Mouse (Mus musculus): Measurements from ENCODE around the gene Spg11. TPM values are rescaled to one million over a fixed set of nuclear protein-coding genes. Genes with fewer than 3 reads are reported as not detected.
"Not testable (repeated sequence)": the region's sequence is repeated elsewhere in the genome, so short reads cannot be mapped to it uniquely, and the experiment has no call there.

Spg11 gene
- polyA plus RNA-seq, 1 experiment from 2014 or later = 9.7 TPM

DNA sequence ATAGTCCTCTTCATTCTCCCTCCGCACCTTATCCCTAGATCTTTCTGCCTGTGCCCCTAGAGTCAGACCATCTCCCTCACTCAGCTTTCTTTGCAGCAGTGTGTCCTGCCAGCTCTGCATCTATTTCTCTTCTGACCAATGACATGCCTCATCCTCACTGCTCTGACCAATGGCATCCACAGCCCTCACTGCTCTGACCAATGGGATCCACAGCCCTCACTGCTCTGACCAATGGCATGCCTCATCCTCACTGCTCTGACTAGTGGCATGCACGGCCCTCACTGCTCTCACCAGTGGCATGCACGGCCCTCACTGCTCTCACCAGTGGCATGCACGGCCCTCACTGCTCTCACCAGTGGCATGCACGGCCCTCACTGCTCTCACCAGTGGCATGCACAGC lies 20.5 kb downstream of the Spg11 start:
- H3K4me3 ChIP-seq (replicated peaks); ATAC-seq; H3K9ac ChIP-seq (replicated peaks); H3K4me2 ChIP-seq (replicated peaks); H3K4me1 ChIP-seq (replicated peaks); H3K9me3 ChIP-seq; H3K27me3 ChIP-seq; H3K27ac ChIP-seq: not testable (repeated sequence)
- peaks cover 89% of the 10 kb centered on the region for H3K36me3 ChIP-seq
- WGBS = 89% methylated on average over 5 of the region's 5 CpGs

DNA sequence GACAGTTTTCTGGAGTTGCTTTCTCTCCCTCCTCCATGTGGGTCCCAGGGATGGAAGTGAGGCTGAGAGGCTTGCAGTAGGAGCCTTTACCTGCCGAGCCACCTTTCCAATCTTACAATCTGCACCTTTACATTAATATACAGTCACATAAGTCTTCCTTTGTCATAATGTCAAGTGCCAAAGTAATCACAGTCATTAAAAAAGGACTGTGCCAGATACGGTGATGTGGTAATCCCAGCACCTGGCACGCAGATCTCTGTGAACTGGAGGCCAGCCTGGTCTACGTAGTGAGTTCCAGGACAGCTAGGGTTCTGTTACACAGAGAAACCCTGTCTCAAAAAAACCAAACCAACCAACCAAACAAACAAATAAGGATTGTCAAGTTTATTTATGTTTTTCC lies 24.3 kb downstream of the Spg11 start:
- H3K27me3 ChIP-seq = no peaks in the 10 kb centered on the region
- no peak overlapping the region for H3K27ac ChIP-seq
- no peaks in the 10 kb centered on the region for H3K9me3 ChIP-seq
- no peak overlapping the region for H3K4me2 ChIP-seq (replicated peaks)
- H3K4me1 ChIP-seq (replicated peaks) = no peaks in the 10 kb centered on the region
- WGBS = 94% methylated on average over 4 of the region's 4 CpGs
- no peak overlapping the region for H3K9ac ChIP-seq (replicated peaks)
- no peak for ATAC-seq
- H3K4me3 ChIP-seq (replicated peaks) = no peak overlapping the region
- peaks cover 93% of the 10 kb centered on the region for H3K36me3 ChIP-seq

DNA sequence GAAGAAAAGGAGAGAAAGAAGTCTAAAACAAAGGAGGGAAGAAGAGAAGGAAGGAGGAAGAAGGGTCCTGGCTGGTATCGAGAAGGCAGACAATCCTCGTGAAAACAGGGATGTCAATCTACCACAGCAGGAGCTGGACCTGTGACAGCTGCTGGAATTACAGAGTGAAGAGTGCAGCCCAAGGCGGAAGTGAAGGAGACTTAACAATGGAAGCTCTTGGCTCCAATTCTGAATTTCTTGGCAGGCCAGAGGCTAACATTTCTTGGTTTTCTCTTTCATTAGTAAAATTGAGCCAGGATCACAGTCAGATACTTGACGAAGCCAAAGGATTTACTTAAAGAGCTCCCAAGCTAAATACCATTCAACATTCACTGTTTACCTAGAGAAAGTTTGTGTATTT lies 31.7 kb downstream of the Spg11 start:
- no peak for ATAC-seq
- no peak overlapping the region for H3K4me3 ChIP-seq (replicated peaks)
- no peak overlapping the region for H3K27ac ChIP-seq
- H3K9me3 ChIP-seq = no peaks in the 10 kb centered on the region
- no peak overlapping the region for H3K4me2 ChIP-seq (replicated peaks)
- H3K4me1 ChIP-seq (replicated peaks) = no peaks in the 10 kb centered on the region
- 85% methylated on average over 4 of the region's 4 CpGs for WGBS
- H3K9ac ChIP-seq (replicated peaks) = no peak overlapping the region
- no peaks in the 10 kb centered on the region for H3K27me3 ChIP-seq
- H3K36me3 ChIP-seq = peaks cover 84% of the 10 kb centered on the region

DNA sequence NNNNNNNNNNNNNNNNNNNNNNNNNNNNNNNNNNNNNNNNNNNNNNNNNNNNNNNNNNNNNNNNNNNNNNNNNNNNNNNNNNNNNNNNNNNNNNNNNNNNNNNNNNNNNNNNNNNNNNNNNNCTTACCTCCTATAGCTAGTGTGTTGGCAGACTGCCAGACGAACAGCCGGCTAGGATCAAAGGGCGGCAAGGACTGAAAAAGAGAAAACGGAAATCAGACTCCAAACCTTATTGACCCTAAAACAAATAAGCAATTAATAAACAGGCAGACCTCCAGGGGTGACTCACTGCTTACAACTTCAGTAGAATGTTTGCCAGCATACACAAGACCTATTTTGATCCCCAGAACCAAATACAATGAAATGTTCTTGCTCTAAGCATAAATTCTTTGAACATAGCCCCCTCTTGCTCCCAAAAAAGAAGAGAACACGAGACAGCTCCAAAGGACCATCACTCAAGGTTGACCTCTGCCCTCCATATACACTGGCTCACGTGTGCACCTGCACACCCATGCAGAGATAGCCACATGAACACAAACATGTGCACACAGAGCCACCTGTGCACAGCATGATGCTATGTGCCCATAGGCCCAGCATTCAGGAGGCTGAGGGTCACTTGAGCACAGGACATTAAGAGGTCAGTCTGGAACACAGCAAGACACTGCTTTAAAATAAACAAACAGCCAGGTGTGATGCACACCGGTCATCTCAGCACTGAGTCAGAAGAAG lies 36.3 kb downstream of the Spg11 start:
- Histone ChIP-seq H3K36me3 (peaks cover 74% of the 10 kb centered on the region), H3K4me1 (replicated peaks) (no peaks in the 10 kb centered on the region), H3K9ac (replicated peaks) (no peak overlapping the region), H3K27ac (no peak overlapping the region), H3K4me3 (replicated peaks) (no peak overlapping the region), H3K9me3 (no peaks in the 10 kb centered on the region), H3K4me2 (replicated peaks) (no peak overlapping the region), H3K27me3 (no peaks in the 10 kb centered on the region)
- ATAC-seq = no peak
- WGBS = 63% methylated on average over 7 of the region's 7 CpGs

DNA sequence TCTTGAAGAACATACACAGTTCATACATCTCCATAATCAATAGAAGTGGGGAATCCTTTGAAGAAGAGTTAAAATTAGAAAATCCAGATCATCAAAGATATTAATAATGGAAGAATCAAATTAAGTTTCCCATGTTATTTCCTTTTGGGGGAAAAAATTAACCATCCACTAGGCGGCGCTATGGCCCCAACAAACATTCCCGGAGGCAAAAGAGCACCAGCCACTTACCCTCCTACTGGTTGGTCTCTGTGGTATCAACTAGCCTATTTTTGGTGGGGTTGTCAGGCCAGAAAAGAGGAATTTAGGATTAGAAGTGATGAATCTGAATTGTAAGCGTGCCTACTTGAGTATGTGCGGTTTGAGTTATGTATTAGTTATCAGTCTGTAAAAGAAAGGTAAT lies 48.3 kb downstream of the Spg11 start:
- Histone ChIP-seq H3K27me3 (no peaks in the 10 kb centered on the region), H3K4me1 (replicated peaks) (no peaks in the 10 kb centered on the region), H3K9me3 (no peaks in the 10 kb centered on the region), H3K9ac (replicated peaks) (no peak overlapping the region), H3K4me2 (replicated peaks) (no peak overlapping the region), H3K36me3 (peaks cover 59% of the 10 kb centered on the region), H3K27ac (no peak overlapping the region), H3K4me3 (replicated peaks) (no peak overlapping the region)
- ATAC-seq = no peak
- 33% methylated on average over 5 of the region's 5 CpGs for WGBS

DNA sequence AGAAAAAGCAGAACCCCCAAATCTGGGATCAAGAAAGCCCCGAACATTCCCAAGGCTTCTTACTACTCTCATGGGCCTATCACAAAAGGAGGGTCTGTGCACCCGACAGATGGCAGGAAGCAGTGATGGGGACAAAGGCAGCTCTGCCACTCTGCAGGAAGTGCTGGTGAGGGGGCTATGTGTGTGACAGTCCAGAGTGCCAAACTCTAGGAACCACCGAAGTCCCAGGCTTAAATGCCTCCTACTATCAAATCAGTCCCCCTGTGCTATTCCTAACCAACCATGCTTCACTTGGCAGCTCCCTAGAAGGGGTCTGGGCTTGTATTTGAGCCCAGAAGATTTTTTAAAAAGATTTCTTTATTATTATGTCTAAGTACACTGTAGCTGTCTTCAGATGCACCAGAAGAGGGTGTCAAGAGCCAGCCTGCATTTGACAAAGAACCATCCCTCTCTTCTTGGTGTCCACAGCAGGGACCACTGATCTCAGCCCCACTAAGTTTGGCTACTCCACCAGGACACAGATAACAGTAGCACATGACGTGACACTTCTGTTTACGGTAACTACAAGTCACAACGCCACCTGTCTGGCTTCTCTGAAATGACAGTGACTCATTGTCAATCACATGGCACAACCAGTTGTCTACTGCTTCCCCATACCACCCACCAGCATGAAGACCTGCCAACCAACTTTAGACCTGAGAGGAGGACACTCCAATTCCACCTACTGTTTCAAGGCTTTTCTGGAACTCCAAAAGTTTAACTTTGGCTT lies 48.9 kb downstream of the Spg11 start:
- Histone ChIP-seq H3K4me2 (replicated peaks) (no peak overlapping the region), H3K27ac (no peak overlapping the region), H3K9ac (replicated peaks) (no peak overlapping the region), H3K36me3 (peaks cover 60% of the 10 kb centered on the region), H3K4me3 (replicated peaks) (no peak overlapping the region), H3K9me3 (no peaks in the 10 kb centered on the region), H3K4me1 (replicated peaks) (no peaks in the 10 kb centered on the region), H3K27me3 (no peaks in the 10 kb centered on the region)
- ATAC-seq = no peak
- 87% methylated on average over 6 of the region's 6 CpGs for WGBS

DNA sequence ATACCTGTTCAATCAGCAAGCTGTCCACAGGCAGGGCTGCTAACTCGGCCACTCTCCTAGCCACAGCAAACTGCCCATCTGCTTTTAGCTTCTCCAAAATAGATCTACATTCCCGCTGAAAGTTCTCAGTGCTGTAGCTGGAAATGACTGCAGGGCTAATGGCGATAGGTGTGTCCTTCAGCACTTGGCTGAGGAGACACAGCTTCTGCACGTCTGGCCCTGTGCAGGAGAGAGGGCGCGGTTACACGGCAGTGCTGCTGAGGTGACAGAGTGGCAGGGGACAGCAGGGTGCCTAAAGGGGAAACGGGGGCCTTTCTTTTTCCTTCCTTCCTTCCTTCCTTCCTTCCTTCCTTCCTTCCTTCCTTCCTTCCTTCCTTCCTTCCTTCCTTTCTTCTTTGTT lies 51.9 kb downstream of the Spg11 start:
- no peaks in the 10 kb centered on the region for H3K9me3 ChIP-seq
- ATAC-seq = no peak
- no peaks in the 10 kb centered on the region for H3K27me3 ChIP-seq

DNA sequence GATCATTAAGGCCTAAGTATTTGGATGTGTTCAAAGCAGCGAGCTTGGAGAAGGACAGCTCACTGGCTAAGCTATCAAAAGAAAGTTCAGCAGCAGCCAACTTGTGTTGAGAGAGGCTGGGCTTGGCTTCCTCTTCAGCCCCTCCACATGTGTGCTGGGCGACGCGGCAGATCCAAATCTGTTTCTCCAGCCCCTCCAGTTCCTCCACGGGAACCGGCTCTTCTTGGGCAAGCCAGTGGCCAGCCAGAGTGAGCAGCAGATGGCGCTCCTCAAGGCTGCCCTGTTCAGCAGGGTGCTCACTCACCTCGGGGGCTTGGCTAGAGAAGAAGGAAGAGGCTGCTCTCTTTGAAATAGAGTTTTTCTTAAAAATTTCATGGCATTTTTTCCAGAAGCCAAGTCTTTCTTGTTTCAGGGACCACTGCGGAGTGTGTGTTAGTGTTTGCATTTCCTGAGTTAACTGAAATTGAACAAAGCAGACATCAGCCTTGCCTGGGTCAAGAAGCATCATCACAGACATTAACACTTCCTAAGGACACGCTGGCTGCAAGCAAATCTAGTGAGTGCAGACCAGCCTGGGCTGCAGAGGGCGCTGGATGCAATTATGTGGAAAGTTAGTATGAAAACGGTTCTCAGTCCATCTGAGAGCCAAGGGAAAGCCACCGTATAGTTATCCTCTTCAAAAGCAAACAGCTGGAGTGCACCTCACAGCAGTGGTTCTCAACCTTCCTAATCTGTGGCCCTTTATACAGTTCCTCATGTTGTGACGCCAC lies 52.8 kb downstream of the Spg11 start:
- no peak overlapping the region for H3K4me3 ChIP-seq (replicated peaks)
- no peaks in the 10 kb centered on the region for H3K4me1 ChIP-seq (replicated peaks)
- H3K9ac ChIP-seq (replicated peaks) = no peak overlapping the region
- H3K9me3 ChIP-seq = no peaks in the 10 kb centered on the region
- WGBS = 52% methylated on average over 14 of the region's 14 CpGs
- no peak for ATAC-seq
- no peaks in the 10 kb centered on the region for H3K27me3 ChIP-seq
- no peak overlapping the region for H3K27ac ChIP-seq
- no peak overlapping the region for H3K4me2 ChIP-seq (replicated peaks)
- H3K36me3 ChIP-seq = peaks cover 50% of the 10 kb centered on the region

More for the DNA sequence above, 51.9 kb downstream of the Spg11 start:
- Histone ChIP-seq H3K27ac (no peak overlapping the region), H3K9ac (replicated peaks) (no peak overlapping the region), H3K4me3 (replicated peaks) (no peak overlapping the region), H3K36me3 (peaks cover 49% of the 10 kb centered on the region), H3K4me1 (replicated peaks) (no peaks in the 10 kb centered on the region), H3K4me2 (replicated peaks) (no peak overlapping the region)
- WGBS = 90% methylated on average over 8 of the region's 8 CpGs

DNA sequence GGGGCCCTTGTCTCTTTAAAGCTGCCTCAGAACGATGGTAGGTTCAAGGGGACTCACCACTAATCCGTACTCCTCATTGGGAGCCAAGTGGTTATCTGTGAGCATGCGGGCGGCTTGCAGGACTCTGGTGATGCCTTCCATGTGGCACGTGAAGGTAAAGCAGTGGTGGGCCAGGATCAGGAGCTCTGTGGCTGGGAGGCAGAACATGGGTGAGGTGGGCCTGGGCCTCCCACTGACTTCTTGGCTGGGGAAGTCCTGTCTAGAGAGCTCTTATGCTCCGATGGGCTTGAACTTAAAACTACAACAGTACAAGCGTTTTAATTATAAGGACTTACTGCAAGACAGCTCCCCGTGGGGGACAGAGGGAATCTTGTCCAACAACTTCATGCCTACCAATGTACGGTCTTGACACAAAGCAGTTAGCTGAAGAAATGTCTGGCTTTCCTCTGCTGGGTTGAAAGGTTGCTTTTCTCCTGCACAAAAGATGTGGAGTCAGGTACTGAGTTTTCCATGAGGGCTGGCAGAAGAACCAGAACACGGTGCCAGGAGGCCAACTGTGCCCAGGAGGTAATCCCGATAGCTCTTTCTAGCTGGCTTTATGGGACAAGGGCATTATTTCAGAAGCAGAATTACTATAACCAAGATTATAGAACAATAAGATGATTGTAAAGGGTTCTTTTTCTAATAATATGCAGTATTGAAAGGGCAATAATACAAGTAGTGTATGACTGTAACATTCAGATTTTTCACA lies 58.6 kb downstream of the Spg11 start:
- Histone ChIP-seq H3K9me3 (no peaks in the 10 kb centered on the region), H3K36me3 (peaks cover 51% of the 10 kb centered on the region), H3K4me2 (replicated peaks) (no peak overlapping the region), H3K4me1 (replicated peaks) (no peaks in the 10 kb centered on the region), H3K27me3 (no peaks in the 10 kb centered on the region), H3K9ac (replicated peaks) (no peak overlapping the region), H3K4me3 (replicated peaks) (no peak overlapping the region), H3K27ac (no peak overlapping the region)
- no peak for ATAC-seq
- 92% methylated on average over 11 of the region's 11 CpGs for WGBS

DNA sequence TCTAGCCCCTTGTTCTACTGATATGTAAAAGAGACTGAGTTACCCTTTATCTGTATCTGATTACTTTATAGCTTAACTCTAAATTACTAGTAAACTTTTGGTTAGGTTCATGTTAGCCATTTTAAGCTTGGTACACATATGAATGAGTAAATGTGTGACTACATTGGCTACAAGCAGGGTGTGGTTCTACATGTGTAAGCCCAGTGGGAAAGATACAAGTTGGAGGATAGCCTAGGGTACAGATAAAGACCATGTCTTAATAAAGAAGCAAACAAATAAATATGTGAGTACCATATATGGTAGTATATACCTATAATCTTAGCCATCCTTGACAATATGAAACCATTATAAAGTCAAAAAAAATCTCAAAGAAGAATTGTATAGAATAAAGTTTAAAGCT lies 74.3 kb downstream of the Spg11 start:
- Histone ChIP-seq H3K4me2 (replicated peaks) (no peak overlapping the region), H3K9ac (replicated peaks) (no peak overlapping the region), H3K27me3 (no peaks in the 10 kb centered on the region), H3K36me3 (peaks cover 22% of the 10 kb centered on the region), H3K9me3 (no peaks in the 10 kb centered on the region), H3K27ac (no peak overlapping the region), H3K4me1 (replicated peaks) (no peaks in the 10 kb centered on the region), H3K4me3 (replicated peaks) (no peak overlapping the region)
- ATAC-seq = no peak

DNA sequence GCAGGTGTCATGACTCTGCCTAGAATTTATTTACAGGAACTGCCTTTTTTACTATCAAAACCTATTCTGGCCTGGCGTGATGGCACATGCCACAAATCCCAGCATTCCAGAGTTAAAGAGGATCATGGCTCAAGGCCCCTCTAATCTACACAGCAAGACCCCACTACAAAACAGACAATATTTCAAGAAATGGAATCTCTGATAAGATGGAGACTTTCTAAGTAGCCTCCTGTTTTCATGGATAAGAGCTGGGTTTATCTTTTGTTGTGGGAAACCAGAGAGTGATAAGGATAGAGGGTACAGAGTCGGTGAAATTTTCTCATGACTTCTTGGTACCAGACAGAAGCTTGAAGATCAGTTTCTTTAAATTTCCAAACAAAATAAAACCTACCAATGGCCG lies 82.1 kb downstream of the Spg11 start:
- H3K9me3 ChIP-seq = no peaks in the 10 kb centered on the region
- H3K9ac ChIP-seq (replicated peaks) = no peak overlapping the region
- 94% methylated on average over 3 of the region's 3 CpGs for WGBS
- ATAC-seq = no peak
- H3K4me3 ChIP-seq (replicated peaks) = no peak overlapping the region
- no peaks in the 10 kb centered on the region for H3K4me1 ChIP-seq (replicated peaks)
- peaks cover 10% of the 10 kb centered on the region for H3K36me3 ChIP-seq
- no peak overlapping the region for H3K4me2 ChIP-seq (replicated peaks)
- no peak overlapping the region for H3K27ac ChIP-seq
- no peaks in the 10 kb centered on the region for H3K27me3 ChIP-seq

DNA sequence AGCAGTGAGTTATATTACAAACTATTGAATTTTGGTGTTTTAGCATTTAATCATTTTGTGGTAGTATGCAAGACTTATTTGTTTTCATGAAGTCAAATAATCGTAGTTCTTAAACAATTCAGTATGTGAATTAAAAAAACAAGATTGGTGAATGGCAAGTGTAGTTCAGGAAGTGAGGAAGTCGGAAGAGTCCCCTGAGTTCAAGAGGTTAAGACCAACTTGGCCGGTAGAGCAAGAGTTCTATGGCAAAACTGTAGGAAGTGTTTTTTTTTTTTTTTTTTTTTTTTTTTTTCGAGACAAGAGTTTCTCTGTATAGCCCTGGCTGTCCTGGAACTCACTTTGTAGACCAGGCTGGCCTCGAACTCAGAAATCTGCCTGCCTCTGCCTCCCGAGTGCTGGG lies 86.2 kb downstream of the Spg11 start:
- no peak overlapping the region for H3K9ac ChIP-seq (replicated peaks)
- H3K9me3 ChIP-seq = no peaks in the 10 kb centered on the region
- WGBS = 88% methylated on average over 6 of the region's 6 CpGs
- H3K4me1 ChIP-seq (replicated peaks) = peaks cover 17% of the 10 kb centered on the region
- H3K4me3 ChIP-seq (replicated peaks) = no peak overlapping the region
- no peaks in the 10 kb centered on the region for H3K27me3 ChIP-seq
- no peak overlapping the region for H3K27ac ChIP-seq
- ATAC-seq = no peak
- H3K4me2 ChIP-seq (replicated peaks) = no peak overlapping the region
- H3K36me3 ChIP-seq = peaks cover 5% of the 10 kb centered on the region

Measured in midbrain, embryonic 13.5 days (tissue).